Mouse (Mus musculus) ES-E14 (cell line): ENCODE data around the gene Slc35b1. TPM values are rescaled to one million over a fixed set of nuclear protein-coding genes. Genes with fewer than 3 reads are reported as not detected.

ENCODE experiments used
- DNase-seq: peaks from one replicate; pipeline ENCODE4 v3.0.0-alpha.2; 2013; ENCODE audit warnings: low read depth, low spot score
- H3K27ac ChIP-seq: 2 replicates; pipeline ENCODE4 v1.5.1; 2012; ENCODE audit warnings: low read depth, mild to moderate bottlenecking, low read length, moderate library complexity, mixed read lengths; ENCODE audit not compliant: poor library complexity, insufficient read depth, severe bottlenecking
- H3K36me3 ChIP-seq: 2 replicates; pipeline ENCODE4 v1.6.1; 2012; ENCODE audit warnings: mild to moderate bottlenecking, low read length, moderate library complexity, mixed read lengths; ENCODE audit not compliant: control insufficient read depth, poor library complexity, insufficient read depth, severe bottlenecking
- H3K4me1 ChIP-seq, 2 experiments: fragments of 150-350 bp in 1 of 2; sonication (generic) in 1 of 2; 2 replicates each; pipeline ENCODE4 v1.6.1; 2012; ENCODE audit warnings: low read length in 2 of 2, mild to moderate bottlenecking in 1 of 2, mixed read lengths in 1 of 2; ENCODE audit not compliant: control insufficient read depth in 2 of 2, insufficient read depth in 2 of 2, poor library complexity in 1 of 2
- H3K4me3 ChIP-seq, 2 experiments: fragments of 150-350 bp in 1 of 2; sonication (generic) in 1 of 2; 2 replicates each; pipeline ENCODE4 v1.5.1; 2012; ENCODE audit warnings: low read length in 2 of 2, low read depth in 1 of 2, mild to moderate bottlenecking in 1 of 2, mixed read lengths in 1 of 2; ENCODE audit not compliant: insufficient read depth in 1 of 2, poor library complexity in 1 of 2, severe bottlenecking in 1 of 2
- H3K9ac ChIP-seq: 2 replicates; pipeline ENCODE4 v1.6.1; 2012; ENCODE audit warnings: low read depth, mild to moderate bottlenecking, low read length, mixed read lengths; ENCODE audit not compliant: poor library complexity, insufficient read depth, severe bottlenecking
- H3K9me3 ChIP-seq: fragments of 150-350 bp; sonication (generic); 2 replicates; pipeline ENCODE4 v1.6.1; 2012; ENCODE audit warnings: low read depth, mild to moderate bottlenecking, low read length; ENCODE audit not compliant: control insufficient read depth, insufficient read depth
- CHD2 ChIP-seq: IDR thresholded peaks from 2 replicates; pipeline ENCODE4 v1.6.1; 2014; ENCODE audit warnings: mild to moderate bottlenecking, low read depth, low read length, inconsistent platforms
- HCFC1 ChIP-seq: IDR thresholded peaks from 2 replicates; pipeline ENCODE4 v1.6.1; 2012; ENCODE audit warnings: low read length, inconsistent platforms, borderline replicate concordance; ENCODE audit not compliant: insufficient read depth
- MAFK ChIP-seq: IDR thresholded peaks from 2 replicates; pipeline ENCODE4 v1.6.1; 2014; ENCODE audit warnings: mild to moderate bottlenecking, low read depth, low read length, inconsistent platforms; ENCODE audit not compliant: insufficient read depth
- ZC3H11A ChIP-seq: IDR thresholded peaks from 2 replicates; pipeline ENCODE4 v1.6.1; 2012; ENCODE audit warnings: low read depth, mild to moderate bottlenecking, inconsistent platforms, low read length, borderline replicate concordance
- ZNF384 ChIP-seq: IDR thresholded peaks from 2 replicates; pipeline ENCODE4 v1.6.1; 2012; ENCODE audit warnings: low read depth, low read length, inconsistent platforms
- in situ Hi-C, 2 experiments: fragments of 600-800 bp; cut with MboI; formaldehyde crosslinking; loops; one replicate each; pipeline ENCODE4 v1.15.1; 2025; ENCODE audit warnings: low sequenced_read_pairs in 2 of 2, inconsistent platforms in 1 of 2; ENCODE audit not compliant: unreplicated experiment in 2 of 2
- total RNA-seq: library from RNA; depleted of rRNA; stranded (reverse); fragments of 300-350 nt; gene quantifications from 2 replicates; pipeline ENCODE4 v1.2.3, GENCODE M21; 2012

Gene Slc35b1
- total RNA-seq, 1 experiment = 156 TPM

- no peak overlapping the region for H3K9ac ChIP-seq
- in situ Hi-C loops = no loop called here
- TF ChIP-seq MAFK = no peak
- H3K36me3 ChIP-seq = peaks cover 11% of the 10 kb centered on the region; the same call in 1 of the 2 replicates
- DNase-seq = no peak
- H3K4me3 ChIP-seq = no peak overlapping the region
- peaks cover 4 to 6% of the 10 kb centered on the region in 2 experiments; a peak in 1 of 4 replicates for H3K4me1 ChIP-seq
- H3K27ac ChIP-seq = no peak overlapping the region
- H3K9me3 ChIP-seq = no peaks in the 10 kb centered on the region
Measured at GRCm38 (mm10) chr11:95356469-95357273, 27.8 kb upstream of the Slc35b1 start.

- Histone ChIP-seq H3K27ac (no peak overlapping the region), H3K9ac (no peak overlapping the region), H3K4me3 (no peak overlapping the region), H3K9me3 (no peaks in the 10 kb centered on the region), H3K4me1 (peaks cover 4 to 6% of the 10 kb centered on the region in 2 experiments; a peak in 1 of 4 replicates), H3K36me3 (peaks cover 11% of the 10 kb centered on the region; the same call in 1 of the 2 replicates)
- TF ChIP-seq MAFK (no peak), ZC3H11A (no peak), HCFC1 (no peak), CHD2 (no peak), ZNF384 (no peak)
- in situ Hi-C loops = no loop called here
- no peak for DNase-seq
Measured at GRCm38 (mm10) chr11:95358263-95358662, 26.2 kb upstream of the Slc35b1 start.

- no peaks in the 10 kb centered on the region for H3K4me1 ChIP-seq
- H3K9me3 ChIP-seq = no peaks in the 10 kb centered on the region
- no peak overlapping the region for H3K27ac ChIP-seq
- TF ChIP-seq HCFC1 (no peak), CHD2 (no peak), MAFK (no peak), ZNF384 (no peak), ZC3H11A (no peak)
- DNase-seq = no peak
- peaks cover 18% of the 10 kb centered on the region; the same call in 1 of the 2 replicates for H3K36me3 ChIP-seq
- in situ Hi-C loops = no loop called here
- no peak overlapping the region for H3K9ac ChIP-seq
- no peak overlapping the region for H3K4me3 ChIP-seq
Measured at GRCm38 (mm10) chr11:95364388-95364787, 20.1 kb upstream of the Slc35b1 start.

DNA sequence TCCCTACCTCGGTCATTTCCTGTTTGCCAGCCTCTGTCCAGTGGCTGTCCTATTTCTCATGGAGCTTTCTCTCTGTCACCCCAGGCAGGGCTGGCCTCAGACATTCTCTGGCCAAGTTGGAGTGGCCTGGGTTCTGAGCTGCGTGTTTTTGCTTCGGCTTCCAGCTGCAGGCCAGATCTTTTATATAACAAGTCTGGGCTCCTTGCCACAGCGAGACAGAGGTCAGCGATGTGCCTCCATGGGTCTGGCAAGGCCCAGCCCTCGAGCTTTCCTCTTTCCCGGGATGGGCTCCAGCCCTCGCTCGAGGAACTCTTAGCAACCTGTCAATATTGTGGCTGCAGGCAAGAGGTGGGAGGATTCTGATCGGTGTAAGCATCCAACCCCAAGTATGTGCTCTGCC is 18.9 kb upstream of the Slc35b1 start:
- DNase-seq = no peak
- Histone ChIP-seq H3K4me1 (peaks cover 0 to 1% of the 10 kb centered on the region in 2 experiments; a peak in 1 of 4 replicates), H3K9ac (no peak overlapping the region), H3K36me3 (peaks cover 20% of the 10 kb centered on the region), H3K27ac (no peak overlapping the region), H3K9me3 (no peaks in the 10 kb centered on the region), H3K4me3 (no peak overlapping the region)
- no peak for TF ChIP-seq CHD2
- TF ChIP-seq MAFK = no peak
- TF ChIP-seq ZC3H11A = no peak
- no peak for TF ChIP-seq ZNF384
- TF ChIP-seq HCFC1 = no peak
- in situ Hi-C loops = no loop called here
